In genomic region chr17:30389686-30390085, GRCm38 (mm10) we compare ENCODE assay signal across 11 mouse cellular contexts.
DNase-seq lines count a peak whose midpoint lies in the region; ATAC-seq and TF ChIP-seq lines count a peak whose summit lies in the region.
"Had no signal": no experiment of that assay in that cellular context is flagged by ENCODE, and none has a peak within 500 bp of the region (broad histone marks: within the 10 kb centered on the region; RNA-seq: fewer than 3 reads in every experiment).

No protein-coding gene starts in this region.

- no peak overlapping the region for H3K9ac ChIP-seq in lung, postnatal 0 days (replicated peaks; ENCODE audit: low read depth)
- no peak overlapping the region for H3K9ac ChIP-seq in embryonic facial prominence, embryonic 11.5 days (replicated peaks; ENCODE audit: low read length)
- no peak overlapping the region for H3K9ac ChIP-seq in hindbrain, embryonic 12.5 days
- H3K9ac ChIP-seq: hindbrain, embryonic 13.5 days; limb, embryonic 12.5 days had no signal

- no peak for TF ChIP-seq CTCF in lung, postnatal 0 days (IDR thresholded peaks at IDR 0.05)

- no peaks in the 10 kb centered on the region for H3K4me1 ChIP-seq in lung, postnatal 0 days (ENCODE audit: insufficient read depth, low read depth, low read length)
- H3K4me1 ChIP-seq in embryonic facial prominence, embryonic 11.5 days (ENCODE audit: control insufficient read depth, insufficient read depth, low read length), result no peaks in the 10 kb centered on the region
- H3K4me1 ChIP-seq in hindbrain, embryonic 12.5 days, result no peaks in the 10 kb centered on the region; the same call in 1 of the 2 replicates

- H3K27me3 ChIP-seq in lung, postnatal 0 days (replicated peaks; ENCODE audit: insufficient read depth, low read length), result no peaks in the 10 kb centered on the region
- H3K27me3 ChIP-seq in embryonic facial prominence, embryonic 11.5 days (ENCODE audit: control insufficient read depth, insufficient read depth, low read length), result no peaks in the 10 kb centered on the region
- no peaks in the 10 kb centered on the region for H3K27me3 ChIP-seq in hindbrain, embryonic 12.5 days
- H3K27me3 ChIP-seq: hindbrain, embryonic 13.5 days; limb, embryonic 12.5 days had no signal

- no peak for TF ChIP-seq EP300 in lung, postnatal 0 days (IDR thresholded peaks at IDR 0.05)

- H3K4me2 ChIP-seq in lung, postnatal 0 days (replicated peaks; ENCODE audit: low read depth, low read length), result no peak overlapping the region
- H3K4me2 ChIP-seq in embryonic facial prominence, embryonic 11.5 days (ENCODE audit: low read depth, low read length), result no peak overlapping the region
- no peak overlapping the region for H3K4me2 ChIP-seq in hindbrain, embryonic 12.5 days (replicated peaks)
- H3K4me2 ChIP-seq: hindbrain, embryonic 13.5 days; limb, embryonic 12.5 days had no signal

- H3K4me3 ChIP-seq in lung, postnatal 0 days (ENCODE audit: low read depth, low read length), result no peak overlapping the region
- H3K4me3 ChIP-seq in embryonic facial prominence, embryonic 11.5 days (ENCODE audit: low read depth, low read length), result no peak overlapping the region
- no peak overlapping the region for H3K4me3 ChIP-seq in hindbrain, embryonic 12.5 days
- H3K4me3 ChIP-seq: gastrocnemius, adult 2 months; hindbrain, embryonic 13.5 days; limb, embryonic 12.5 days had no signal

- no peaks in the 10 kb centered on the region for H3K9me3 ChIP-seq in lung, postnatal 0 days (ENCODE audit: low read length)
- no peaks in the 10 kb centered on the region for H3K9me3 ChIP-seq in embryonic facial prominence, embryonic 11.5 days (replicated peaks; ENCODE audit: control insufficient read depth, low read length)
- no peaks in the 10 kb centered on the region for H3K9me3 ChIP-seq in hindbrain, embryonic 12.5 days (replicated peaks)
- H3K9me3 ChIP-seq: hindbrain, embryonic 13.5 days; limb, embryonic 12.5 days had no signal

- no peak for ATAC-seq in lung, postnatal 0 days
- ATAC-seq in embryonic facial prominence, embryonic 11.5 days (replicated peaks; ENCODE audit: insufficient number of reproducible peaks, low FRiP score, low TSS enrichment, low read depth), result no peak
- ATAC-seq in hindbrain, embryonic 12.5 days (ENCODE audit: low FRiP score), result no peak

- no peak overlapping the region for H3K27ac ChIP-seq in lung, postnatal 0 days (ENCODE audit: low read length)
- H3K27ac ChIP-seq in embryonic facial prominence, embryonic 11.5 days (replicated peaks; ENCODE audit: low read depth, low read length), result no peak overlapping the region
- no peak overlapping the region for H3K27ac ChIP-seq in hindbrain, embryonic 12.5 days
- H3K27ac ChIP-seq: gastrocnemius, adult 2 months; limb, embryonic 12.5 days had no signal

- DNase-seq in lung, postnatal 36 days, result peak; percentile 42
- no peak for DNase-seq in lung, postnatal 0 days (ENCODE audit: low spot score)
- peak; percentile 16 for DNase-seq in WW6 (ENCODE audit: low read depth, low spot score)
- DNase-seq in embryonic facial prominence, embryonic 11.5 days (ENCODE audit: low spot score), result peak; percentile 67
- peak; percentile 40 for DNase-seq in retina, postnatal 1 day
- no peak for DNase-seq in urinary bladder, adult 2 months (ENCODE audit: low spot score)
- DNase-seq: gastrocnemius, adult 2 months; right cerebral cortex, postnatal 4 days had no signal

- no peaks in the 10 kb centered on the region for H3K36me3 ChIP-seq in lung, postnatal 0 days (ENCODE audit: insufficient read depth, low read length)
- no peaks in the 10 kb centered on the region for H3K36me3 ChIP-seq in embryonic facial prominence, embryonic 11.5 days (replicated peaks; ENCODE audit: control insufficient read depth, insufficient read depth, low read depth, low read length)
- no peaks in the 10 kb centered on the region for H3K36me3 ChIP-seq in hindbrain, embryonic 12.5 days
- H3K36me3 ChIP-seq: hindbrain, embryonic 13.5 days; limb, embryonic 12.5 days had no signal

Comparison
In these comparisons a context has a peak if more than half of its experiments do, and no peak if none do; other contexts are left out.
1. DNase-seq: peak in lung, postnatal 36 days (single experiment), WW6 (single experiment), embryonic facial prominence, embryonic 11.5 days (single experiment) and retina, postnatal 1 day (single experiment); none in lung, postnatal 0 days (single experiment) and urinary bladder, adult 2 months (single experiment).